Mouse (Mus musculus) stomach, postnatal 0 days (tissue): ENCODE data around the gene Pex19. TPM values are rescaled to one million over a fixed set of nuclear protein-coding genes. Genes with fewer than 3 reads are reported as not detected.

Experiments
- ATAC-seq: fragments of 200-750 bp; cut with Nextera tagmentation; 2 replicates; pipeline ENCODE4 v1.8.0; 2017; ENCODE audit not compliant: low FRiP score, low TSS enrichment
- DNase-seq: peaks from one replicate; pipeline ENCODE4 v3.0.0-alpha.2; 2016; ENCODE audit warnings: low spot score
- H3K27ac ChIP-seq: fragments of 300-500 bp; sonication (generic); replicated peaks from 2 replicates; pipeline ENCODE4 v1.5.1; 2014; ENCODE audit warnings: mild to moderate bottlenecking, control low read depth
- H3K27me3 ChIP-seq: fragments of 300-500 bp; sonication (generic); 2 replicates; pipeline ENCODE4 v1.6.1; 2014; ENCODE audit warnings: low read length; ENCODE audit not compliant: control insufficient read depth, insufficient read depth
- H3K36me3 ChIP-seq: fragments of 300-500 bp; sonication (generic); 2 replicates; pipeline ENCODE4 v1.6.1; 2014; ENCODE audit warnings: low read length, mixed read lengths; ENCODE audit not compliant: control insufficient read depth, insufficient read depth
- H3K4me1 ChIP-seq: fragments of 300-500 bp; sonication (generic); replicated peaks from 2 replicates; pipeline ENCODE4 v1.6.1; 2014; ENCODE audit warnings: antibody characterized with exemption; ENCODE audit not compliant: control insufficient read depth, insufficient read depth
- H3K4me2 ChIP-seq: fragments of 300-500 bp; sonication (generic); replicated peaks from 2 replicates; pipeline ENCODE4 v1.6.1; 2014; ENCODE audit warnings: low read depth, mild to moderate bottlenecking, control low read depth, moderate library complexity
- H3K4me3 ChIP-seq: fragments of 300-500 bp; sonication (generic); 2 replicates; pipeline ENCODE4 v1.5.1; 2014; ENCODE audit warnings: low read depth, low read length, control low read depth
- H3K9ac ChIP-seq: fragments of 300-500 bp; sonication (generic); 2 replicates; pipeline ENCODE4 v1.6.1; 2014; ENCODE audit warnings: mild to moderate bottlenecking, low read length, control low read depth, mixed read lengths
- H3K9me3 ChIP-seq: fragments of 300-500 bp; sonication (generic); 2 replicates; pipeline ENCODE4 v1.6.1; 2016; ENCODE audit warnings: low read length; ENCODE audit not compliant: control insufficient read depth
- CTCF ChIP-seq: IDR thresholded peaks from 2 replicates; pipeline ENCODE4 v1.5.1; 2016; ENCODE audit warnings: antibody characterized with exemption, low read depth, mild to moderate bottlenecking, moderate library complexity
- EP300 ChIP-seq: optimal IDR thresholded peaks from 2 replicates; pipeline ENCODE3; 2016; ENCODE audit warnings: antibody characterized with exemption
- WGBS: fragments of 180-500 bp; shearing (Covaris S2); extraction: QIAGEN DNeasy Blood & Tissue Kit; methylation state at CpG from one replicate; pipeline ENCODE4 v1.1.7; 2014; 5-methylcytosine and 5-hydroxymethylcytosine counted together
- polyA plus RNA-seq: library from polyadenylated mRNA; unstranded; fragments of >200 nt; fragmentation: Nextera tagmentation; extraction: Ambion mirVana; gene quantifications from 2 replicates; pipeline ENCODE4 v1.2.1, GENCODE M21; 2015

Pex19 gene
- polyA plus RNA-seq, 1 experiment from 2014 or later: 82.9 TPM

DNA sequence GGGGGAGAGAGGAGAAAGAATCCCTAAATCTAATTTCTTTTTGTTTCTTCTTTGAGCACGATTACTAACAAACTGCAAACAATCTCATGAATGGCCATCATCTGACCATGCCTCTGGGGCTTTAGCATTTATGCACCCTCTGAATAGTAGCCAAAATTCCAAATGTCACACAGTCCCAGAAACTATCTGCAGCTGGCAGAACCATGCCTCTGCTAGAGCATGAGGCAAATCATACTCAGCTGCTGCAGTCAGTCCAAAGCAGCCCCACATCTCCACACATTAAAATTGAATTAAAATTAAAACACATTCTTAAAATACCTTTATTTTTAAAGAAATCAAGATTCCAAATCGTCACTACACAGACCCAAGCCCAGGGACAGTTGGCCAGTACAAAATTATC lies 13.6 kb downstream of the Pex19 start:
- Histone ChIP-seq H3K4me3 (no peak overlapping the region), H3K9ac (no peak overlapping the region), H3K4me2 (no peak overlapping the region), H3K27ac (no peak overlapping the region), H3K4me1 (no peaks in the 10 kb centered on the region), H3K9me3 (no peaks in the 10 kb centered on the region), H3K27me3 (no peaks in the 10 kb centered on the region), H3K36me3 (peaks cover 2% of the 10 kb centered on the region; the same call in 1 of the 2 replicates)
- TF ChIP-seq CTCF (no peak), EP300 (no peak)
- ATAC-seq (no peak), DNase-seq (no peak)
- WGBS: 68% methylated on average over 2 of the region's 2 CpGs

- H3K27me3 ChIP-seq: no peaks in the 10 kb centered on the region
- no peaks in the 10 kb centered on the region for H3K9me3 ChIP-seq
- no peaks in the 10 kb centered on the region for H3K4me1 ChIP-seq
- ATAC-seq (no peak), DNase-seq (no peak)
- TF ChIP-seq EP300: no peak
- TF ChIP-seq CTCF: no peak
- H3K9ac ChIP-seq: no peak overlapping the region
- WGBS: 81% methylated on average over 1 of the region's 1 CpGs
- no peak overlapping the region for H3K27ac ChIP-seq
- H3K4me3 ChIP-seq: no peak overlapping the region
- H3K36me3 ChIP-seq: no peaks in the 10 kb centered on the region
- no peak overlapping the region for H3K4me2 ChIP-seq
Observed at GRCm38 (mm10) chr1:172140825-172141224, 14.3 kb downstream of the Pex19 start.

- Histone ChIP-seq H3K9ac (no peak overlapping the region), H3K36me3 (no peaks in the 10 kb centered on the region), H3K27me3 (no peaks in the 10 kb centered on the region), H3K4me2 (no peak overlapping the region), H3K27ac (no peak overlapping the region), H3K4me3 (no peak overlapping the region), H3K4me1 (no peaks in the 10 kb centered on the region), H3K9me3 (no peaks in the 10 kb centered on the region)
- no peak for ATAC-seq
- peak; percentile 32 for DNase-seq
- TF ChIP-seq EP300 (peak; percentile 69), CTCF (no peak)
- WGBS: 63% methylated on average over 3 of the region's 3 CpGs
Observed at GRCm38 (mm10) chr1:172141529-172141928, 15.0 kb downstream of the Pex19 start.

- no peaks in the 10 kb centered on the region for H3K9me3 ChIP-seq
- H3K4me3 ChIP-seq: no peak overlapping the region
- H3K27me3 ChIP-seq: no peaks in the 10 kb centered on the region
- ATAC-seq: no peak
- no peak for TF ChIP-seq EP300
- TF ChIP-seq CTCF: peak; percentile 83
- no peak overlapping the region for H3K9ac ChIP-seq
- peak; percentile 64 for DNase-seq
- H3K4me1 ChIP-seq: no peaks in the 10 kb centered on the region
- WGBS: 10% methylated on average over 1 of the region's 1 CpGs
- H3K4me2 ChIP-seq: no peak overlapping the region
- H3K36me3 ChIP-seq: no peaks in the 10 kb centered on the region
- H3K27ac ChIP-seq: no peak overlapping the region
Observed at GRCm38 (mm10) chr1:172143570-172143969, 17.0 kb downstream of the Pex19 start.

DNA sequence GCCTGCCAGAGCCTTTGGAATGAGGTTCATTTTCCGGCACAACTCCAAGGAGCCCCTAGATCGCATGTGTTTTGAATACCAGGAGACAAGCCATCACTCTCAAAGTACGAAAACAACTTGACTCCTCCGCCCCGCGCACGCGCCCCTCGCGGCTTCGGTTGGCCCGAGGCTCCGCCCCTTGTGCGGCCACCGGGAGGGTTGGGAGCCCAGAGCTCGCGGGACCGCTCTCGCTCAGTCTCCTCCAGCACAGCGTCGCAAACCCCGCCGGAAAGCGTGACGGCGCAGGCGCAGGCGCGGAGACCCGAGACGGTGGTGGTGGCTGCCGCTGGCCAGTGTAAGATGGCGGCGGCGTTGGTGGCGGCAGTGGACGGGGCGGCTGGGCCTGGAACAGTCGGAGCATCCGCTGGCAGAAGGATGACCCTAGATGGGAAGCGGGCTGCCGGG lies 21.3 kb downstream of the Pex19 start, which contains the start of gene Dcaf8:
Gene Dcaf8 (plus strand): TSS at position 250 of the 444 bp plus-strand sequence.
- Histone ChIP-seq H3K9ac (peak within 1 kb of the TSS; percentile 100), H3K4me2 (peak within 1 kb of the TSS; percentile 76), H3K27ac (peak within 1 kb of the TSS; percentile 99), H3K36me3 (peaks cover 3% of the 10 kb centered on the region), H3K27me3 (no peaks in the 10 kb centered on the region), H3K9me3 (no peaks in the 10 kb centered on the region), H3K4me3 (peak within 1 kb of the TSS; percentile 99), H3K4me1 (no peaks in the 10 kb centered on the region)
- ATAC-seq (peak; percentile 100), DNase-seq (peak; percentile 98)
- 0% methylated on average over 42 of the region's 42 CpGs for WGBS
- TF ChIP-seq CTCF (no peak), EP300 (no peak)

GRCm38 (mm10) chr1:172148279-172148954 lies 21.9 kb downstream of the Pex19 start:
- TF ChIP-seq CTCF (no peak), EP300 (no peak)
- peak overlapping the region; percentile 99 for H3K4me3 ChIP-seq
- H3K27me3 ChIP-seq: no peaks in the 10 kb centered on the region
- DNase-seq (peak; percentile 71), ATAC-seq (peak; percentile 44)
- peak overlapping the region; percentile 100 for H3K9ac ChIP-seq
- peak overlapping the region; percentile 76 for H3K4me2 ChIP-seq
- H3K9me3 ChIP-seq: no peaks in the 10 kb centered on the region
- H3K36me3 ChIP-seq: peaks cover 3% of the 10 kb centered on the region
- H3K4me1 ChIP-seq: no peaks in the 10 kb centered on the region
- under 1% methylated on average over 38 of the region's 40 CpGs for WGBS
- peak overlapping the region; percentile 99 for H3K27ac ChIP-seq
